Mouse (Mus musculus): ENCODE measurements at regions not wholly inside any gene's neighbourhood (a gene's known extent, or its start where the extent isn't known, plus 50 kb on each side); places are given as distances from the start of the nearest gene placed in this dataset.
A peak's percentile ranks its signal among the peaks of the same experiment; 100 is the strongest.
"Not testable (repeated sequence)": the region's sequence is repeated elsewhere in the genome, so short reads cannot be mapped to it uniquely, and the experiment has no call there.

GRCm38 (mm10) chr16:53659363-53659762 lies 1205.5 kb upstream of the Alcam start:
- no peak for DNase-seq (ENCODE audit: low spot score)

- peak; percentile 11 for DNase-seq (ENCODE audit: low spot score)
Measured at GRCm38 (mm10) chr16:53638131-53638530, 1184.3 kb upstream of the Alcam start.

GRCm38 (mm10) chr16:53601696-53602095 lies 1147.8 kb upstream of the Alcam start:
- DNase-seq (ENCODE audit: low spot score) = not testable (repeated sequence)

GRCm38 (mm10) chr16:53598140-53598539 lies 1144.3 kb upstream of the Alcam start:
- no peak for DNase-seq (ENCODE audit: low spot score)

GRCm38 (mm10) chr16:53565673-53566072 lies 1111.8 kb upstream of the Alcam start:
- DNase-seq (ENCODE audit: low spot score) = no peak

All from embryo, embryonic 10 days (tissue).